Mouse (Mus musculus) E14TG2a.4 (cell line): ENCODE data around the gene Acta1.

Experiments
- H3K27me3 ChIP-seq: 2 replicates; pipeline ENCODE4 v1.6.1; 2014; ENCODE audit warnings: low read length, control low read depth; ENCODE audit not compliant: insufficient read depth
- H3K36me3 ChIP-seq: 2 replicates; pipeline ENCODE4 v1.6.1; 2014; ENCODE audit warnings: low read length, control low read depth; ENCODE audit not compliant: insufficient read depth
- H3K4me1 ChIP-seq: replicated peaks from 2 replicates; pipeline ENCODE4 v1.6.1; 2014; ENCODE audit warnings: low read depth, low read length, control low read depth
- H3K4me3 ChIP-seq: replicated peaks from 2 replicates; pipeline ENCODE4 v1.5.1; 2014; ENCODE audit warnings: mild to moderate bottlenecking, low read length
- H3K9me3 ChIP-seq: 2 replicates; pipeline ENCODE4 v1.6.1; 2014; ENCODE audit warnings: low read length, control low read depth
- CTCF ChIP-seq: conservative IDR thresholded peaks from 2 replicates; pipeline ENCODE4 v1.5.1; 2014; ENCODE audit warnings: low read length
- NANOG ChIP-seq: IDR thresholded peaks from 2 replicates; pipeline ENCODE4 v1.6.1; 2014; ENCODE audit warnings: borderline replicate concordance, low read length, mixed read lengths
- POU5F1 ChIP-seq: IDR thresholded peaks from 2 replicates; pipeline ENCODE4 v1.6.1; 2014; ENCODE audit warnings: low read length, borderline replicate concordance

Gene Acta1

DNA sequence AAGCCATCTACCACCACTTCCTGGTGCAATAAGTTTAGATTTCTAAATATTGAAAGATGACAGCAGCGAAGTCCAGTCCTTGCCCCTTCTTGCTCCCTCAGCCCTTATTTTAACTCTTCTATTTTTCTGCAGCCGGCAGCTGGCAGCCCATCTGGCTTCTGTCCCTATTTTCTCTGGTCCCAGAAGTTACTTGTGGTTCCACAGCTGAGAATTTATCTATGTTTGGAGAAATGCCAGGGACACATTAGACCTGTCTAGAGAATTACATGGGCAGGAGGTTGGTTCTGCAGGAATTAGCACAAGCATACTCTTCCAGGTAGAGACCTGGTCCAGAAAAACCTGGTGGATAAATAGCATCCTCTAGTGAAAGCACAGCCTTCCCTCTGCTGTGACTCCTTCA is 16.7 kb downstream of the Acta1 start:
- H3K36me3 ChIP-seq: no peaks in the 10 kb centered on the region
- H3K27me3 ChIP-seq: peaks cover 9% of the 10 kb centered on the region
- no peak overlapping the region for H3K4me3 ChIP-seq
- no peaks in the 10 kb centered on the region for H3K4me1 ChIP-seq
- H3K9me3 ChIP-seq: no peaks in the 10 kb centered on the region
- TF ChIP-seq NANOG (no peak), POU5F1 (no peak), CTCF (no peak)

DNA sequence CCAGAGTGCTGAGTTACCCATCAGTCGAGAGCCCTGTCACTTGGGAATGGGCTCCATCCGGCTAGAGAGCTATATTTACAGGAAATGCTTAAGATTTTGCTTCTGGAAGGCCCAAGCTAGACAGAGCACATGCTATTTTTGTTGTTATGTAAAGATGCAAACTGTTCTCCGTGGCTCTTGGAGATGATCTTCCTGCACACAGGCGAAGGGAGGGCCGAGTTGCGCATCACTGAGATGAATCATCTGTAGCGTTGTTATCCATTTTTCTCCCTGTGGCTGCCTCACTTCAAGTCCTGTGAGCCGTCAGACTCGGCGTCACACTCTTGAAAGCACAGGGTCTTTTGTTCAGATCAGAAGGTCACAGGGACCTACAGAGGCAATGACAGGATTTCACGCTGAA is 20.2 kb downstream of the Acta1 start:
- TF ChIP-seq POU5F1 (no peak), NANOG (no peak), CTCF (no peak)
- no peaks in the 10 kb centered on the region for H3K36me3 ChIP-seq
- no peaks in the 10 kb centered on the region for H3K4me1 ChIP-seq
- no peak overlapping the region for H3K4me3 ChIP-seq
- no peaks in the 10 kb centered on the region for H3K9me3 ChIP-seq
- H3K27me3 ChIP-seq: peaks cover 9% of the 10 kb centered on the region

DNA sequence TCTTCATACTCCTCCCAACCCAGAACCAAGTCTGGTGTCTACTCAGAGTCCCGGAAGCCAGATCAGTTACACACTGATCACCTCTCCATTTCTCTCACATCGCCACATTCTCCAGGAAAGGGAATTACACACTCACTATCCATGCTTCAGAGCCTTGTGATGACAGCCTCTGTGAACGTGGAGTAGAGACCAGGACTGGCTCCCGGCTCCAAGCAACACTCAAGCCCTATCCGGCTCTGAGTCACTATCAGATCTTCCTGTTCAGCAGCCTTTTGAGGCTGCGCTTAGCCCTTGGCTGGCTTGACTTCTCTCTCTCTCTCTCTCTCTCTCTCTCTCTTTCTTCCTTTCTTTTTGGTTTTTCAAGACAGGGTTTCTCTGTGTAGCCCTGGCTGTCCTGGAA is 21.2 kb downstream of the Acta1 start:
- TF ChIP-seq NANOG (no peak), POU5F1 (no peak), CTCF (no peak)
- H3K36me3 ChIP-seq: no peaks in the 10 kb centered on the region
- H3K27me3 ChIP-seq: peaks cover 4% of the 10 kb centered on the region
- H3K9me3 ChIP-seq: no peaks in the 10 kb centered on the region
- no peaks in the 10 kb centered on the region for H3K4me1 ChIP-seq
- no peak overlapping the region for H3K4me3 ChIP-seq

DNA sequence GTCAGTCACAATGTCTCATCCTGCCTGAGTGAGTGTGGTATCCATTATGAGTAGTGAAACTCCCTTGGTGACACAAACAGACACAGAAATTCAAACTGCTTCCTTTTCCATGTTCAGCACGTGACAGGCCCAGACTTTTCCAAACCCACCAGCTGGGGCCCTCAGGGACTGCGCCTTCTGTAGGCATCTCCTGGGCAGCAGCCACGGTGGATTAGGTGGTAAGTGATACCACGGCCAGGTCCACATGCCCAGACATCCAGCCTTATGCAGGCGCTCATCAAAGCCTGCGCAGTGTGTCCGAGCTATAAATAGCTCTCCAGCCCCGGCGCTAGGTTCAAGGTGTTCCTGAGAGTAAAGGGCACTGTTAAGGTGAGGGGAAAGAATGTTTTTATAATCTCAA is 22.5 kb downstream of the Acta1 start:
- Histone ChIP-seq H3K4me3 (no peak overlapping the region), H3K36me3 (no peaks in the 10 kb centered on the region), H3K9me3 (no peaks in the 10 kb centered on the region)

DNA sequence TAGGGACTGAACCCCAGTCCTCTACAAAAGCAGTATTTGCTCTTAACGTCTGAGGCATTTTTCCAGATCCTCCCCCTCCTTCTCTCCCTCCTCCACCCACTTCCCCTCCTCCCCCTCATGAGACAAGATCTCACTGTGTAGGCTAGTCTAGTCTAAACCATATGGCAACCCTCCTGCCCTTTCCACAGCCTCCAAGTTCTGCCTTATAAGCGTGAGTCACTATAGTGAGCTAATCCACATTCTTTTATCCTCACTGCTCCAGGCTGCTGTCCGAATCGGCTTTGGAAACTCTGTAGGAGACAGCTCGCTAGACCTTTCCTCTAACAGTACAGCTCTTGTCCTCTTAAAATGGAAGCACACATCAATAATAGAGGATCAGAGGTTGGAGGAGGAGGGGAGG is 27.6 kb downstream of the Acta1 start:
- H3K4me1 ChIP-seq: no peaks in the 10 kb centered on the region
- no peak overlapping the region for H3K4me3 ChIP-seq
- H3K27me3 ChIP-seq: peaks cover 20% of the 10 kb centered on the region
- no peaks in the 10 kb centered on the region for H3K36me3 ChIP-seq
- TF ChIP-seq NANOG (no peak), CTCF (no peak), POU5F1 (no peak)
- H3K9me3 ChIP-seq: no peaks in the 10 kb centered on the region

More for the DNA sequence above, 22.5 kb downstream of the Acta1 start:
- Histone ChIP-seq H3K27me3 (peaks cover 4% of the 10 kb centered on the region; the same call in 1 of the 2 replicates), H3K4me1 (no peaks in the 10 kb centered on the region)
- no peak for TF ChIP-seq POU5F1
- TF ChIP-seq CTCF: no peak
- no peak for TF ChIP-seq NANOG

DNA sequence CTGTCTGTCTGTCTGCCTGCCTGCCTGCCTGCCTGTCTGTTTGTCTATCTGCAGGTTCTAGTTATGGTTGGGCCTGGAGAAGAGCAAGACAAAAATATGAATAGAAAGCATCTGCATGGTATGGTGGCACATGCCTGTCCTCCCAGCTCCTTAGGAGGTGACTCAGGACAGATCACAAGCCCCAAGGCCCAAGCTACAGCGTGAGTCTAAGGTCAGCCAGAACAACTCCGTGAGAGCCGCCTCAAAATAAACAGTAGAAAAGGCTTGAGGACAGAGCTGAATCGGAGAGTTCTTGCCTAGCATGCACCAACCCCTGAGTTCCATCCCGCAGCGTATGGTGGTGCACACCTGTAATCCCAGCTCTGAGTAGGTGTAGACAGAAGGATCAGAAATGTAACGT is 28.8 kb downstream of the Acta1 start:
- no peaks in the 10 kb centered on the region for H3K9me3 ChIP-seq
- H3K4me3 ChIP-seq: no peak overlapping the region
- TF ChIP-seq NANOG: no peak
- TF ChIP-seq CTCF: no peak
- TF ChIP-seq POU5F1: no peak
- H3K4me1 ChIP-seq: no peaks in the 10 kb centered on the region
- H3K27me3 ChIP-seq: peaks cover 30% of the 10 kb centered on the region
- H3K36me3 ChIP-seq: no peaks in the 10 kb centered on the region

DNA sequence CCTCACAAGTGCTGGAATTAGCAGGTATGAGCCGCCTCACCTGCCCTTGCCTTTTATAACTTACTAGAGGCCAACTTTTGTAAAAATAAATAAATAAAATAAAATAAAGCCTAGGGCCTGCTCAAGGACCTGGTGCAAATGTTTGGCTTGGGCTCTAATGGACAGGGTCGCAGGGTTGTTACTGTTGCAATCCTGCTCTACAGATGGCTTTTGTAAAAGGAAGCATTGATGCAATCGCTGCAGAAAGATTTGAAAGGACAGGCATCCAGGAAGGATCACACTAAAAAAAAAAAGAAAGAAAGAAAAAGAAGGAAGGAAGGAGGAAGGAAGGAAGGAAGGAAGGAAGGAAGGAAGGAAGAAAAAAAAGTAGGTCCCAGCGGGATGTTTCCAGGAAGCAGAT is 34.2 kb downstream of the Acta1 start:
- peak overlapping the region; percentile 98 for H3K4me3 ChIP-seq
- peaks cover 26% of the 10 kb centered on the region for H3K4me1 ChIP-seq
- no peaks in the 10 kb centered on the region for H3K9me3 ChIP-seq
- H3K36me3 ChIP-seq: no peaks in the 10 kb centered on the region
- H3K27me3 ChIP-seq: peaks cover 42% of the 10 kb centered on the region
- no peak for TF ChIP-seq POU5F1
- no peak for TF ChIP-seq CTCF
- no peak for TF ChIP-seq NANOG

DNA sequence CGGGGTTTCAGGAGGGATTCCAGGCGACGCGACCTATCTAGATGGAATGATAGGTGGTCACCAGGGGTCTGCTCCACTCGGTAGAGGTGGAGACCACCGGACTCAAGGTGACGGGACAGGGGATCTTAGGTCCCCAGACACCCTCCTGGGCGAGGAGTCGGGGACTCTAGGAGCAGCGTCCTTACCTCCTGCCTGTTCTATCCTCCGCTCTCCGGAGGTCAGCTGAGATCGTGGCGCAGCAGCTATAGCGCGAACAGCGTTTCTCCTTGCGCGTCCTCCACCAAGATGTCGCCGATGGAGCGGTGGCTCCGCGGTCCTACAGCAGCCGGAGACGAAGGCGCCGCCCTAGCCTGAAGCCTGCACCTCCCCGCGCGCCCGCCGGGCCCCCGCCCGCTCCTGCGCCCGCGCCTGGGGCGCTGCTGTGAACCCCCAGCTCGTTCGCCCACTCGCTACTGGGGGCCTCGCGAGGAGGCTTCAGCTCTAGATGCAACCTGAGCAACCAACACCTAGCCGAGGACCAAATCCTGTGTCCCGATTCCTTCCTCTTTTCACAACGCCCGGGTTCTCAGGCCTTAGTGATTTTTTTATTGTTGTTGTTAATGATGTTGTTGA is 34.8 kb downstream of the Acta1 start, which contains the start of gene Ccsap:
TSS of gene Ccsap (minus strand) at position 562 of the 612 bp plus-strand sequence.
- no peak for TF ChIP-seq CTCF
- no peak for TF ChIP-seq POU5F1
- no peak for TF ChIP-seq NANOG
- H3K4me1 ChIP-seq: peaks cover 31% of the 10 kb centered on the region
- peak within 1 kb of the TSS; percentile 98 for H3K4me3 ChIP-seq
- H3K36me3 ChIP-seq: no peaks in the 10 kb centered on the region
- peaks cover 42% of the 10 kb centered on the region for H3K27me3 ChIP-seq
- 0 out of 2 replicates have a peak, but pooled peaks cover under 1% of the 10 kb centered on the region for H3K9me3 ChIP-seq

DNA sequence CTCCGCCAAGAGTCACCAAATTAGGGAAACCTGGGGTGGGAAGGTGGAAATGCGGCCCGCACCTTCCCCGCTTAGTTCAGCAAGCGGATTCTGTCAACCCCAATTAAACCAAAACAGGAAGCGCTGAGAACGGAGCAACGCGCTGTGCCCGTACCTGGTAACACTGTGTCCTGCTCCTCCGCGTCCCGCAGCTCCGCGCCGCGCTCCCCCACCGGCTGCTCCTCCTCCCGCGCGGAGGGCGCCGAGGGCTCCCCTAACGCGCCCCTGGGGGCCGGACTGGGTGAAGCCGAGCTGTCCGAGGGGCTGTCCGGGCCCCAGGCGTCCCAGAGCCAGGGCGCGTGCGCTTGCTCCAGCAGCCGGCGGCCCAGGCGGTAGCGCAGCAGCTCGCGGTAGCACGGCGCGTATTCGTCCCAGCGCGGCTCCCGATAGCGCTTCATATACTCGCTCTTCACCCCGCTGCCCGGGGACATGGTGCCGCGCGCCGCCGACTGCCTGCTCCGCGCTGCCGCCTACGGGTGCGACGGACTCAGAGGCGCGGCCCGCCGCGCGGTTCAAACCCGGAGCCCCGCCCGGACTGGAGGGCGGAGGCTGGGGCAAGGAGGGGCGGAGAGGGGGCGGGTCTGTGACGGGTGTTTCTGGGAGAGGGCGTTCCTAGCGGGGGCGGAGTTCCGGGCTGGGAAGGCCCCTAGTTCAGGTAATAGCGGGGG is 35.5 kb downstream of the Acta1 start:
- H3K36me3 ChIP-seq: no peaks in the 10 kb centered on the region
- TF ChIP-seq POU5F1: no peak
- no peak for TF ChIP-seq CTCF
- no peak for TF ChIP-seq NANOG
- H3K9me3 ChIP-seq: 0 out of 2 replicates have a peak, but pooled peaks cover 3% of the 10 kb centered on the region
- H3K4me1 ChIP-seq: peaks cover 33% of the 10 kb centered on the region
- peak overlapping the region; percentile 98 for H3K4me3 ChIP-seq
- H3K27me3 ChIP-seq: peaks cover 37% of the 10 kb centered on the region
